8 mouse cellular contexts compared by ENCODE assay signal in the genomic region with DNA sequence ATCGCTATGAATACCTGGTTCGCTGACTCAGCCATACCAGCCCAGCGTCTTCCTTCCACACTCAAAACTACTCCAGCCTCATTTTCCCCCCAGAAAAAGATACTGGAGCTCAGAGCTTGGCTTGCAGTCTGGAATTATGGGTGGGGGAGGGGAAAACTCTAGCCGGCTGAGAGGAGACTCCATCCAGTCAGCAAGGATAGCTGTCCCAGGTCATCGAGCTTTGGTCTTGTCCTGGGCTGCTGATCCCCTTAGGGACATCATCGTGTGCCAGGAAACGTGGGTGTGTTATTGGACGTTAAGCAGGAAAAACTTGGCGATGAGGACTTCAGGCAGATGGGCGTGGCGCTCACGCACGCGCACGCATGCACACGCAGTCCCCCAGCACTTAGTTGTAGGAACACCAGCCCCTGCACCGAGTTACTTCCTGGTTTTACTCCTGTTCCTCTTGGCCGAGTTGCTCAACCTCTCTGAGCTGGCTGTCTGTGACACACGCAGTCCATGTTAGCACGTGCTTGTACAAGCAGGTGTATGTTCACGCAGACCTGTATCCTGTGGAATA. TPM values are rescaled to one million over a fixed set of nuclear protein-coding genes. Genes with fewer than 3 reads are reported as not detected.
DNase-seq lines count a peak whose midpoint lies in the region; ATAC-seq and TF ChIP-seq lines count a peak whose summit lies in the region.

No protein-coding gene starts in this region.

- H3K9ac ChIP-seq in embryonic facial prominence, embryonic 14.5 days (ENCODE audit: low read depth, low read length), result 0 out of 2 replicates have a peak overlapping the region, but pooled peaks have one; percentile 3
- no peak overlapping the region for H3K9ac ChIP-seq in hindbrain, embryonic 13.5 days
- H3K9ac ChIP-seq in lung, postnatal 0 days (replicated peaks; ENCODE audit: low read depth), result no peak overlapping the region

- no peaks in the 10 kb centered on the region for H3K36me3 ChIP-seq in testis, adult 2 months (ENCODE audit: control insufficient read depth, insufficient read depth, low read length)
- H3K36me3 ChIP-seq in embryonic facial prominence, embryonic 14.5 days (ENCODE audit: control insufficient read depth, insufficient read depth, low read length), result no peaks in the 10 kb centered on the region
- H3K36me3 ChIP-seq in hindbrain, embryonic 13.5 days, result no peaks in the 10 kb centered on the region
- H3K36me3 ChIP-seq in lung, postnatal 0 days (ENCODE audit: insufficient read depth, low read length), result no peaks in the 10 kb centered on the region
- H3K36me3 ChIP-seq in splenic B cell, adult 2 months (ENCODE audit: control insufficient read depth, insufficient read depth, low read length, poor library complexity, severe bottlenecking), result peaks cover 2% of the 10 kb centered on the region; the same call in 1 of the 2 replicates

- H3K9me3 ChIP-seq in embryonic facial prominence, embryonic 14.5 days (ENCODE audit: control insufficient read depth, low read length), result no peaks in the 10 kb centered on the region
- no peaks in the 10 kb centered on the region for H3K9me3 ChIP-seq in hindbrain, embryonic 13.5 days
- H3K9me3 ChIP-seq in lung, postnatal 0 days (ENCODE audit: low read length), result no peaks in the 10 kb centered on the region

- peak overlapping the region; percentile 94 for H3K4me2 ChIP-seq in embryonic facial prominence, embryonic 14.5 days (ENCODE audit: low read depth, low read length)
- peak overlapping the region; percentile 42 for H3K4me2 ChIP-seq in hindbrain, embryonic 13.5 days
- peak overlapping the region; percentile 81 for H3K4me2 ChIP-seq in lung, postnatal 0 days (replicated peaks; ENCODE audit: low read depth, low read length)

- peaks cover 43% of the 10 kb centered on the region for H3K4me1 ChIP-seq in testis, adult 2 months (ENCODE audit: control insufficient read depth, insufficient read depth, low read length)
- H3K4me1 ChIP-seq in embryonic facial prominence, embryonic 14.5 days (ENCODE audit: control insufficient read depth, insufficient read depth, low read length), result peaks cover 77% of the 10 kb centered on the region
- peaks cover 93% of the 10 kb centered on the region for H3K4me1 ChIP-seq in hindbrain, embryonic 13.5 days (replicated peaks)
- H3K4me1 ChIP-seq in lung, postnatal 0 days (ENCODE audit: insufficient read depth, low read depth, low read length), result peaks cover 49% of the 10 kb centered on the region

- no peaks in the 10 kb centered on the region for H3K27me3 ChIP-seq in testis, adult 2 months (ENCODE audit: control insufficient read depth, insufficient read depth, low read length)
- H3K27me3 ChIP-seq in embryonic facial prominence, embryonic 14.5 days (replicated peaks; ENCODE audit: control insufficient read depth, insufficient read depth, low read length), result peaks cover 15% of the 10 kb centered on the region
- peaks cover 84% of the 10 kb centered on the region for H3K27me3 ChIP-seq in hindbrain, embryonic 13.5 days
- no peaks in the 10 kb centered on the region for H3K27me3 ChIP-seq in lung, postnatal 0 days (replicated peaks; ENCODE audit: insufficient read depth, low read length)
- no peaks in the 10 kb centered on the region for H3K27me3 ChIP-seq in splenic B cell, adult 2 months (ENCODE audit: control insufficient read depth, insufficient read depth, low read length, poor library complexity, severe bottlenecking)

- DNase-seq in testis, postnatal 14 days (ENCODE audit: low spot score), result no peak
- peak; percentile 68 for DNase-seq in embryonic facial prominence, embryonic 14.5 days (ENCODE audit: low spot score)
- DNase-seq in lung, postnatal 0 days (ENCODE audit: low spot score), result peak; percentile 78
- peak; percentile 73 for DNase-seq in splenic B cell, adult 2 months (ENCODE audit: low read depth, low spot score)
- DNase-seq in left cerebral cortex, adult 8-10 months (ENCODE audit: low spot score in 2 of 2), result no peak
- DNase-seq in cerebellum, postnatal 4 days (ENCODE audit: low spot score in 2 of 2), result no peak

- no peak; the same call in 1 of the 2 replicates for TF ChIP-seq EP300 in lung, postnatal 0 days (IDR thresholded peaks at IDR 0.05)

- TF ChIP-seq POLR2A in testis, adult 2 months (IDR thresholded peaks at IDR 0.05; ENCODE audit: control insufficient read depth, low read depth, low read length), result no peak

- peak overlapping the region; percentile 25 for H3K4me3 ChIP-seq in testis, adult 2 months (ENCODE audit: control insufficient read depth, low read depth, low read length)
- peak overlapping the region; percentile 63 for H3K4me3 ChIP-seq in embryonic facial prominence, embryonic 14.5 days (ENCODE audit: low read depth, low read length)
- peak overlapping the region; percentile 19 for H3K4me3 ChIP-seq in hindbrain, embryonic 13.5 days
- peak overlapping the region; percentile 88; the same call in 1 of the 2 replicates for H3K4me3 ChIP-seq in lung, postnatal 0 days (ENCODE audit: low read depth, low read length)

- 3% methylated on average over 21 of the region's 21 CpGs for WGBS in embryonic facial prominence, embryonic 14.5 days
- WGBS in hindbrain, embryonic 13.5 days, result 4% methylated on average over 21 of the region's 21 CpGs
- WGBS in lung, postnatal 0 days, result 2% methylated on average over 21 of the region's 21 CpGs

- ATAC-seq in embryonic facial prominence, embryonic 14.5 days (ENCODE audit: low read depth), result no peak
- no peak for ATAC-seq in hindbrain, embryonic 13.5 days (ENCODE audit: low FRiP score)
- no peak for ATAC-seq in lung, postnatal 0 days

- no peak for TF ChIP-seq CTCF in testis, adult 2 months (IDR thresholded peaks at IDR 0.05; ENCODE audit: control insufficient read depth, insufficient read depth, insufficient replicate concordance, low read depth, low read length)
- no peak for TF ChIP-seq CTCF in lung, postnatal 0 days (IDR thresholded peaks at IDR 0.05)

- H3K27ac ChIP-seq in testis, adult 2 months (ENCODE audit: control insufficient read depth, insufficient read depth, low read depth, low read length), result no peak overlapping the region
- peak overlapping the region; percentile 4; the same call in 1 of the 2 replicates for H3K27ac ChIP-seq in embryonic facial prominence, embryonic 14.5 days (replicated peaks; ENCODE audit: low read depth, low read length)
- no peak overlapping the region for H3K27ac ChIP-seq in hindbrain, embryonic 13.5 days
- peak overlapping the region; percentile 63 for H3K27ac ChIP-seq in lung, postnatal 0 days (ENCODE audit: low read length)

RNA-seq across cellular contexts. Expression of a gene that starts 3.6 kb away (rescaled TPM):
- 7.8 and 9.1 TPM in 2 replicates for polyA plus RNA-seq in testis, adult 2 months (2012; rRNA removed)
- polyA plus RNA-seq in embryonic facial prominence, embryonic 14.5 days (2014; fragmentation: Nextera tagmentation; extraction: Ambion mirVana), result 35.5 and 39.9 TPM in 2 replicates
- 8.0 and 8.1 TPM in 2 replicates for polyA plus RNA-seq in hindbrain, embryonic 13.5 days (2015; fragmentation: Nextera tagmentation; extraction: Ambion mirVana)
- 131 and 145 TPM in 2 replicates for polyA plus RNA-seq in lung, postnatal 0 days (2015; fragmentation: Nextera tagmentation; extraction: Ambion mirVana)
- total RNA-seq in left cerebral cortex, adult 8-10 months (2022), result 10 to 100 TPM; 13.8 to 24.0 (median 20.6) TPM

RNA-seq across cellular contexts. Expression of a gene that starts 15.5 kb away (rescaled TPM):
- 177 TPM in 2 replicates for polyA plus RNA-seq in testis, adult 2 months (2012; rRNA removed)
- polyA plus RNA-seq in embryonic facial prominence, embryonic 14.5 days (2014; fragmentation: Nextera tagmentation; extraction: Ambion mirVana), result 21.6 and 22.9 TPM in 2 replicates
- 41.5 and 43.9 TPM in 2 replicates for polyA plus RNA-seq in hindbrain, embryonic 13.5 days (2015; fragmentation: Nextera tagmentation; extraction: Ambion mirVana)
- polyA plus RNA-seq in lung, postnatal 0 days (2015; fragmentation: Nextera tagmentation; extraction: Ambion mirVana), result 6.9 and 7.3 TPM in 2 replicates
- 10 to 100 TPM; 17.6 to 21.2 (median 20.1) TPM for total RNA-seq in left cerebral cortex, adult 8-10 months (2022)

RNA-seq across cellular contexts. Expression of a gene that starts 32.7 kb away (rescaled TPM):
- polyA plus RNA-seq in testis, adult 2 months (2012; rRNA removed), result 76.7 and 104 TPM in 2 replicates
- 325 and 348 TPM in 2 replicates for polyA plus RNA-seq in embryonic facial prominence, embryonic 14.5 days (2014; fragmentation: Nextera tagmentation; extraction: Ambion mirVana)
- polyA plus RNA-seq in hindbrain, embryonic 13.5 days (2015; fragmentation: Nextera tagmentation; extraction: Ambion mirVana), result 333 and 336 TPM in 2 replicates
- polyA plus RNA-seq in lung, postnatal 0 days (2015; fragmentation: Nextera tagmentation; extraction: Ambion mirVana), result 211 and 233 TPM in 2 replicates
- total RNA-seq in left cerebral cortex, adult 8-10 months (2022), result 100 to 1,000 TPM; 106 to 147 (median 124) TPM

Comparison
In these comparisons a context has a peak if more than half of its experiments do, and no peak if none do; other contexts are left out.
1. H3K27ac ChIP-seq: peak in embryonic facial prominence, embryonic 14.5 days (single experiment) and lung, postnatal 0 days (single experiment); none in testis, adult 2 months (single experiment) and hindbrain, embryonic 13.5 days (single experiment).
2. H3K4me3 ChIP-seq: peak in every context shown above with its lines; median percentile 88 in lung, postnatal 0 days; 63 in embryonic facial prominence, embryonic 14.5 days; 25 in testis, adult 2 months; 19 in hindbrain, embryonic 13.5 days.
3. DNase-seq: peak in embryonic facial prominence, embryonic 14.5 days (single experiment), lung, postnatal 0 days (single experiment) and splenic B cell, adult 2 months (single experiment); none in testis, postnatal 14 days (single experiment), left cerebral cortex, adult 8-10 months (0 of 2) and cerebellum, postnatal 4 days (0 of 2).
4. H3K4me2 ChIP-seq: peak in every context shown above with its lines; median percentile 94 in embryonic facial prominence, embryonic 14.5 days; 81 in lung, postnatal 0 days; 42 in hindbrain, embryonic 13.5 days.